Mouse (Mus musculus) thymus, postnatal 4 days (tissue): ENCODE results near the gene Ccdc54.

Experiments used
- DNase-seq: peaks from one replicate; pipeline ENCODE4 v3.0.0; 2021

The Ccdc54 gene

DNA sequence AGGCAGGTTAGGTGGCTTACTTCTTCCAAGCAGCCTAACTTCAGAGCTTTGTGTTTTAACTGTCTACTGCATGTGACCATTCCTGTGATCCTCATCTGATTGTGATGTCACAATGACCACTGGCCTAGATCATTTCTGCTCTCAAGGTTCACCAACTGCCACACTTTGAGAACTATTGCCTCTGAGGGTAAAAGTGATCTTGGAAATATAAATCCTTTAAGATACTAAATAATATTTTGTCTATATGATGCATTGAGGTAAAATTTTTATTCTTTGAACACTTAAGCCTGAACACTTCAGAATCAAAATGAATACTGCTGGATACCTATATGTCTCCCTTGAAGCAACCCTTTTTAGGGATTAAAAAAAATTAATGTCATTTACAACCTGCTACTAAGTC is at the start of gene Ccdc54:
Gene Ccdc54 (minus strand): TSS at position 101 of the 400 bp plus-strand sequence.
- DNase-seq, result no peak

DNA sequence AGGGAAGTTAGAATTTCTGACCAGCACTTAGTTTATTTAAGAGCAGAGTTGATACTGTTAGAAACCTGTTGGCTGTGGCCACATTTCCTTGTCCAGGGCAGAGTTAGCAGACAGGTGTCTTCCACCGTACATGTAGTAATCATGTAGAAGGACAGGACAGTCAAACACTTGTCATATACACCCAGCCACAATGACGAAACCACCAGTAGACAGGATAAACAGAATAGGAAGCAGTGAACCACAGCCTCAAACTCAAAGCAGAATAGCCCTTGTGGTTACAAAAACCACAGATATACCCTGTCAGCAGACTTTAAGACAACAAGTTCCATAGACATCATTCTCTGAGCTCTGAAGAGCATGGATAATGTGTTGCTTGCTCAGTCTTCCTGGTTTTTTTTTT is 41.6 kb upstream of the Ccdc54 start:
- no peak for DNase-seq

DNA sequence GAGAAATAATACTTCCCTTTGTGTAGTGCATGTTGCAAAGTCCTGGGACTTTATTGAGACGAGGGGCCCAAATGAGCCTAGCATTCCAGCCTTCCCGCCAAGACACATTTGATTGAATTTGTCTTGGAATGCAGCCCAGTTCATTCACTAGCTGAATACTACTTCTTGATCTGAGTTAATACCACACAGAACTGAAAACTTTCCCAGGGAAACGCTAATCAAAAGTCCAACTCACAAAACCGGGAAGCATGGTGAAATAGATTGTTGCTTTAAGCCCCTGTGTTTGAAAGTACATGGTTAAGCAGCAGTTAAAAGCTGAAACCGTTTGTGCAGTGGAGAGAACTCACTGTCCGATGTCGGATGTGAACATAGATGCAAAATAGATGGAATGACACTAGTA is 24.6 kb upstream of the Ccdc54 start:
- no peak for DNase-seq

DNA sequence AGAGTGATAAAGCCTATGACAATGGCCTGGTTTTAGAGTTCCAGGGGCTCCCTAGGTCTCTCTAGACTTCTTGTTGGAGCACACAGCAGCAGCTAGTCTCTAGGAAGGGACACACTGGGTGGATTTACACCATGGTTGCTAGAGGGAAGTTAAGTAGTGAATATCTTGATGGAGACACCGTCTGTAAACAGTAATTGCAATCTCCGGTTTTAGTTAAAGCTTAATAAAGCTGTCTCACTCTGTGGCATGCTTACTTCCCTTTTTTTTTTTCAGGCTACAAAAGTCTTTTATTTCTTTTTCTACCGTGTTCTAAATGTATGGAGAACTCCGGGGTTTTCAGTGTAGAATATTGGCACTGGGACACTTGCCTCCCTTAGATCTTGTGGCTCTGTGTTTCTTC is 22.0 kb upstream of the Ccdc54 start:
- no peak for DNase-seq

DNA sequence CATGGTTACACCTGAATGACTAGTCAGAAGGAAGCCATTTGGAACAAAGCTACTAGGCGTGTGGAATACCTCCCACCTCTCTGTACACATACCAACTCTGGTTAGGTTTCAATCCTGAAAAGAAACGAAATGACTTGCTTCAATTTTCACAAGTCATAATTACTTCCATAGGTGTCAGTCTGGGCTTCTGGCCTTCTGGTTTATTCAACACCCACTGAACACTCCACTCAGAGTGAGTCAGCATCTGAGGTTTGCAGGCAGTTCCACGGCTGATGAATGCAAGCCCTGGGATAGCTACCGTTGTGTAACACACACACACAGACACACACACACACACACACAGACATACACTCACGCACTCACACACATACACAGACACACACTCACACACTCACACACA is 19.6 kb upstream of the Ccdc54 start:
- no peak for DNase-seq

DNA sequence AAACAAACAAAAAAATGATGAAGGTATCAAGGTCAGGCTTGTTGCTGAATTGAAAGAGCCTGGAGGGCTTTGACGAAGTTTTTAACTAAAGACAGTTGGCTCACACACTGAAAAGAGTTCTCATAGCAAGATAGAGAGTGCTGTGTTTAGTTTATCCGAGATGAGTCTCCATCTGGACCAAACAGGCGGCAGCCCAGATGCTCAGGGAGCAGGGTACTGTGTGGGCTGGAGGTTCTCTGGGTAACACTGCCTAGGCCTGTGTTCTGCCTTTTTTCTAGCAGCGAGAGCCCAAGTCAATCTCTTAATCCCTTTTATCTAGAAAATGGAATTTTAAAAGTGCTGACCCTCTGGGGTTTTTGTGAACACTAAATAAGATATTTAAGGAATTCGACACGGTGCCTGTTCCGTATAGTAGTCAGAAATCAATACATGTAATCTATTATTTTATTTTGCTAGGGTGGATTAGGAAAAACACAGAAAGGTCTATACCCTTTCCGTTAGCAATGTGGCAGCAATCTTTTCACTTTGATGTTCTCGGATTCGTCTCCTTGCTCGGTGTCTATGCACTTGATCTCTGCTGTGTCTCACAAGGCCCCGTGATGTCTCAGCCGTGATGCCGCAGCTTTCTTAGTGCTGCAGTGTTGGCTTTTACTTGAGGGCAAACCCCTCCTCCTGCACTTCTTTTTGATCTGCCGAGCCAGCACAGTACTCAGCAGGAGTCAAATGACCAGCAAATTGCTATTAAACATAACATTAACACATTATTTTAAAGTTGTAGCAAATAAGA is 17.0 kb upstream of the Ccdc54 start:
- DNase-seq, result no peak

DNA sequence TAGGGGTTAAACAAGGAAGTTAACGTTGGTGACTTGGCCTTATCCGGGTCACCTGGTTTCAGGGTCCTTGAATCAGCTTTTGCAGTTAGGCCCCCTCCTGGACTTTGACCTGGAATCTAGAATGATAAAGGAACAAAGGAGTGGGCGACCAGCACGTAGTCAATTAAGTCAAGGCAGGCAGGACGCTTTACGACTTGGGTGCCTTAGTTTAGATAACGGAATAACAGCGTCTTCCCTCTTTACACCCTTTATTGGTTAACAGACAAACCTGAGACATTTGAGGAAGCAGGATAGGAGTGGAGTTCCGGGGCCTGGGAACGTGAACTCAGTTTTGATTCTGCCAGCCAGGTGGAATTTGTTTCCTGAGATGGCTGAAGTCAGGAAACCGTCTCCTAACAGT is 13.9 kb upstream of the Ccdc54 start:
- no peak for DNase-seq

DNA sequence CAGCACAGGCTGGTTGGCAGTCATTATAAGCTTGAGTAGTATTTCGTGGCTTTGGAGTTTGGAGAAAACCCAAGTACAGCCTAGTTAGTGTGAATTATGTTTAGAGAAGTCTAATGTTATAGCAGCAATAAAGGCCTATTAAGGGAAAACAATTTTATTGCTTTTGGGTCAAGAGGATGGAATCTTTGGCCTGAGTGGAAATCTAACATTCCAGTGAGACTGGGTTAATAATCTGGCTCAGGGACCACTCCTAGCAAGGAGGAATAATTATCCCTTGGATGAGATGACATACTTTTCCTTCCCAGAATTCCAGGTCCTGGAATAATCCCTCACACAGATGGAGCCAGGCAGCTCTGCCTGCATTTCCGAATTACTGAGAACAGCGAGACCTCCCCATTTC is 11.0 kb upstream of the Ccdc54 start:
- DNase-seq, result no peak

DNA sequence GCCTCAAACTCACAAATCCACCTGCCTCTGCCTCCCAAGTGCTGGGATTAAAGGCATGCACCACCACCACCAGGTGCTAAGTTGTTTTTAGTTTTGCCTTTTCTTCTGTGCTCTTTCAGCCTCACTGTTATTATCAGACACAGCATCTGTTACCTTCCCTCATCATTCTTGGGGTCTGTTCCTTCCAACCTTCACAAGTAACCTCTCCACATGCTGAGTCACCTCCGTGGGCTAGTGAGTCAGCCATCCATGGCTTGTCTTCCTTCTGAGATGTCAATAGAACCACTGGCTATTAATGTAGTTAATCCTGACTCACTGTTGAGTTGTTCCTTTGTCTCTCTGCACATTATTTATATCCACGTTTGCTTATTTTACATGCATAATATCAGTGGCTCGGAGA is 9.7 kb upstream of the Ccdc54 start:
- no peak for DNase-seq

DNA sequence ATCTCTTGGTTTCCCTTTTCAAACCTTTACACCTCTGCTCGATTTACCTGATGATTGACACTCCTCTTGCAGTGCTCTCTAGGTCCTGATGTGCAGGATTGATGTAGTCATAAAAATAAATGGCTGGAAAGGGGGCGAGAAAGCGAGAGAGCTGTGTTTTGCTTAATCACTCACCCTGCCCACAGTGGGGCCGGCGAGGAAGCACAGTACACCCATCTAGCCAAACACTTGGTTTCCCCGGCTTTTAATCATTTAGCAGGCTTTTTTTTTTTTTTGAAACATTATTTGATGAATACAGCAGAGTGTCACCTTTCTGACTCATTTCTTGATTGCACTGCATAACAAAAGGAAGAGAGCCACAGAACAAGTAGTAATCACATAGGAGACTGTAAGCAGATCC is 5.7 kb upstream of the Ccdc54 start:
- no peak for DNase-seq

DNA sequence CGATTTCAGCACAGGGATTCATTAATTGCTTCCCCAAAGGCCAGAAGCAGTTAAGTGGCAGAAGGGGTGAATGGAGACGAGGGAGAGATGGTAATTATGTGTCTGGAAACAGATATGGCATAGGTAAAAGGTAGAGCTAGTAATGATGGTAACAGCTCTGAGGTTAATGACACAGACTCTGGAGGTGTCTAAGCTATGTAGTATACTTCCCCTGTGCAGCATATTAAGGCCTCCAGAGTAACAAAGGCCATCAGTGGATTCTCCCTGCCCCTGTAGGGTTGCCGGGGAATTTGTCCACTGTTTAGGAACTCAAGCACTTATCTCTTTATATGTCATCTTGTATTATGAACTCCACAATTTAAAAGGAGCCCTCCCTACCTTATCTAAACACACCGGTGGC is 5.2 kb upstream of the Ccdc54 start:
- no peak for DNase-seq

DNA sequence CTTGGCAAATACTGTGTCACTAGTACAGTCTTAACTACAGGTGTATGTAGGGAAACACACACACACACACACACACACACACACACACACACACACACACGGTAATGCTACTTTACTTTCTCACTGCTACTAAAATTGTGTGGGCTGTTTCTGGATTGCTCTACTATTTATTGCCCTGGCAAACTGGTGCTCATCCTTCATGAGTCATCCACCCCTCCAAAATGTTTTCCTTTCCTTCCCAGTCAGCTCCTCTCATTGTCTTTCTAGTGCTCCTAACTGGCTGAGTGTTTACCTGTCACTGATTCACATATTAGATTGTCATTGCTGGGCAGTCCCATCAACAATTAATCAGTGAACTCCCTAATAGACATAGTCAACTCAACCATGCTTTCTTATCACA is 3.9 kb upstream of the Ccdc54 start:
- no peak for DNase-seq

DNA sequence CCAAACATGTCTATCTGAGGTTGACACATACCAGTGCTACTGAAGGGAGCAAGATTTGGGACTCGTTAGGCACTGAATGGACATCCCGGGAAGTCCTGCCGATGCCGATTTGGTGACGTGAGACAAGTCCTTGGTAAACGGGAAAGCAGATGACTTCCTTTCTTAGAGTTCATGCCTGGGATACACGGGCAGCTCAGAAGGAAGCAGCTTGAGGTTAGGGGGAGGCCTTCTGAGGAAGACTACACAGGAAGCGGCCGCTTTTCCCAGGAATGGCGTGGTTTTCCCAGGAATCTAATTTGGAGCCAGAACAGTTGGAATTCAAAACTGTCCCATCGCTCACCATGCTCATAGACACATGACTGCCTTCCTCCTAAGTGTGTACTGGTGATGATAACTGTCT is 2.4 kb upstream of the Ccdc54 start:
- no peak for DNase-seq

DNA sequence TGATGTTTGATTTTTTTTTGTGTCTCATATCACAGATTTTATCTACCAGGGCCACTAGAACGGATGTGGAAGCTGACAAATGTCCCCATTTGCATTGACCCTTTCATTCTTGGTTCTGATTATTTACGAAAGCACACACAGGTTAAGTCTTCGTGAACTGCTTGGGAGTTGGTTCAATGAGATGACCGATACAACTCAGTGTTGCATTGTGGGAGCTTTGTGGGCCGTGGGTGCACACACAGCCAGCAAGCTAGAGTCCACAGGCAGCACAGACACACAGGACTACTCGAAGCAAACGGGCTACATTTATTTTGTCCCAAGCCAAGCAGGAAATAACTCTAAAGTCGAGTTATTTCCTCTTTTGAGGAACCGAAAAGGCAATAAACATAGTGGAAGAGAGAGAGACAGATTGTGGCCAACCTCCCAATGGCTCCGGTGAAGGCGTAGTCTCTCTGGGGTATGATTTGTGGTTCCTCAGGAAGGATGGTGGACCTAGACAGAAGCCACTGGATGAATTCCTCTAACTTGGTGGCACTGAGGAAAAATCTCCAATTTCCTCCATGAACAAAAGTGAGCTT is 1.3 kb downstream of the Ccdc54 start:
- DNase-seq, result no peak

DNA sequence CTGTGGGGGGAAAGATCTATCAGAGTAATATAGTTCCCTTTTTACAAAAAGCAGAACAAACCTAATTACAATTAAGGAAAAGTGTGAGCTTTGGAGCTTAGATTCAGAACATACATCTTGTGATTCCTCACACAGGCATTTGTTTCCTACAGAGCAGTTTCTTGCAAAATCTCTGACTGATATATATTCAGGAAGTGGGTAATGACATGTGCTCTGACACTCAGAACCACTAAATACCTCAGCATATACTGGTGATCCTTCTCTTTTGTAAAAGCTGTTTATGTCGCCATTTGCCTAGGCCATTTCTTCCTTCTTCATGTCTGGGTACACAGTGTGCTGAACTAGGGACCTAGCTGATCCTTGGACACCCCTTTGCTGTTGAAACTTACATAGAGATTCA is 2.8 kb downstream of the Ccdc54 start:
- no peak for DNase-seq

DNA sequence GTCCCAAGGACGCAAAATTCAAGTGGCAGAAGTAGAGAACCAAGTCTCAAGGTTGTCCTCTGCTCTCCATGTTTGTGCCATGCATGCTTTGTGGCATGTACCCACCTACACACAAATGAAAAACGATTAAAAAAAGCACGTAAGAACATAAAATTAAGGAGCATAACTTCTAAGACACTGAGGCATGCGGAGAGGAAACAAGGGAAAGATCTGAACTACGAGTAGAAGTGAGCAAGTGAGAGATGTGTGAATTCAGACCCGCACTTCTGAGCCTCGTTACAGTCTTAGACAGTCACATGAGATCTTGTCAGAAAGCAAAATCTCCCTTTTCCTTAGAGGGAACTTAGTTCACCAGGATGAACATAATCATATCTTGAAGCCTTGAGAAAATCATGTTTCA is 3.8 kb downstream of the Ccdc54 start:
- DNase-seq, result no peak

DNA sequence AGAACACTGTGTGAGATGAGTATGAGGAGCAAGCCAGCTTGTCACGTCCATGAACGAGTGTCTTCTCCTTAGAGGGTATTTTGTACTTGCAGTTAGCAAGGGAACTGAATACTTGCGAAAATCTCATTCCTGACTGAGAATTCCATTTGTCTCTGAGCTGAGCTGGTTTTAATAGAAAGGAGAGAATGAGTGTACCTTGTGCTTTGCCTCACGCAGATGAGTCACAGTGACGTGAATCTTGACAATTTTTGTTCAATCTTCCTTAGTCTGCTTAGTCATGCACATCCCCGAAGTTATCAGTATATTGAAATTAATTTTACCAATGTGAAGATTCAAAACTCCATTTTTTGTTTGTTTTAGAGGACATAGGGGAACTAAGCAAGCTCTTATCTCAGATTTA is 12.6 kb downstream of the Ccdc54 start:
- DNase-seq, result no peak

DNA sequence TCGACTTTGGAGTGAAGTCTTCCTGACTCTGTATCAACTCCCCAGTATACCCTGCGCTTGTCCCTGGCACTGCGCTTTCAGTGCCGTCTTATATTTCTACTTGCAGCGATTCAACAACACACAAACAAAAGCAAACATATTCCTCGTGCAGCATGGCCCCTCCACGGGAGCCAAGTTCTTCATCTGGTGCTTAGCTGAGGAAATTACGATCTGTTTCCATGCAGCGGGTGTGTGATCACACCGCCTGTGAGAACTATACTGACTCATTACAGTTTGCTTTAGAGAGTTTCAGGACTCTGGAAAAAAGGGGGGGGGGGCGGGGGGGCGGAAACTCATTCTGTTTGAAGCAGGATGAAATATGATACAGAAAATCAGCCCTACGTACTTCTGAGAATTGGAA is 18.4 kb downstream of the Ccdc54 start:
- DNase-seq, result no peak

DNA sequence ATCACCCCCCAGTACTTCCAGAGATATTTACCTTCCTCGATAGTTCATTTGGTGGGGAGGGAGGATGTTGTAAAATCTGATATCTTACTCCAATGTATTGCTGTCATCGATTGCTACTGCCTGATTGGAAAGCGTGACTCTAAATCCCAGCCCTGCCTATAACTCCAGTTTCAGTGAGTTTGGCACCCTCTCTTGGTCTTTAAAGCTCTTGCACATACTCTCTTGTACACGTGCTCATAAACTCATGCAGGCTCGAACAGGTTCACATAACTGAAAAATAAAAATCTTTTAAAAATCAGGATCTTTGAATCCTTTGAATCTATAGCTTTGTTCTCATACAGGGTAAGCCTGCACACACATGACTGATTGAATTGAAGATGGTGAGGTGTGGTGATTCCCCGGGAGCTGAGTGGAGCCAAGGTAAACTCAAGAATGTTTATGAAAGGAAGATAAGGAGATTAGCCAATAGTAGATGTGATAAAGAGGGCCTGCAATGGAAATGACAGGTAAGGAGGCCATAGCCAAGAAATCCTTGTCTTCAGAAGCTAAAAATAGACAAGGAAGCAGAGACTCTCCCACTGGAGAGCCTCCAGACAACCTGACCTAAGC is 31.7 kb downstream of the Ccdc54 start:
- no peak for DNase-seq

DNA sequence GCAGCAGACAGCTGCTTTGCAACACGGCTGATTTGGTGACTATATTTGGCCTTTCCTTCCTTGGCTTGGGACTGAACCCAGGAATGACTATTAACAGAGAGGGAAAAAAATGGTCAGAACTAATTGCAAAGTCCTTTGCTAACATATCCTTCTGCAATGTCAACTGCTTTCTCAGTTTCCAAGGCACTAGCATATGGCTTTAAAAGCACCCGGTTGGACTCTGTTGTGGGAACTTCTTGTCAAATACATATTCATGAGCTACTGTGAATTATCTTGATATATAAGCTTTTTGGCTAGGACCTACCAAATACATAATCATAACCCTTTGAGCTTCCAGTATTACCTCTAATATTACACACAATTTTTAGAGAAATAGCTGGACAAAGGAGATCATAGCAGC is 37.1 kb downstream of the Ccdc54 start:
- no peak for DNase-seq

DNA sequence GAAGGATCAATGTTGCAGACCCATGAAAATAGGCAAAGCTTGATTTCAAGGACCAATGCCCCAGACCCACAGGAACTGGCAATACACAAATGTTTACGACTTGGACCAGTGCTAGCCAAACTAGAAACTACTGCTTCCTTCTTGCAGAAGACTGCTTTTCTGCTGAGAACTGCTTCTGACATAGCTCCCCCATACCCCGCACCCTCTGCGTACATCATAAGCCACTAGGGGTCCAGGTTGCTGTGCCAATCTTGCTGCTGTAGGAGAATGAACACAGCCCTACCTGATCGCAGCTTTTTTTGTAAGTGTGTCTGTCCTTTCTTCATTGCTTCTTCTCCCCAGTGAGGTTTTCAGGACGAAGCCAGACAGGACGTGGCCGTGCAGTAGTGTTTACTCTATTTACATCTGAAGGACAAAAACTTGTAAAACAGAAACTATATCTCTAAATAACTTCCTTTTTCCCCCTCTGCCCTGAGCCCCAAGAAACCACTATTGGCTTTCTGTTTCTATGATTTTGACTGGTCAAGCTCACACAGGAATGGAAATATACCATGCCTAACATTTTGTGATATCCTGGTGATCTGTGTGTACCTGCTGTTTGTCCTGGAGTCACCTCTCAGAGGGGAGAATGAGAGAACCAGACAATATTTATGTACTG is 39.0 kb downstream of the Ccdc54 start:
- peak; percentile 20 for DNase-seq

DNA sequence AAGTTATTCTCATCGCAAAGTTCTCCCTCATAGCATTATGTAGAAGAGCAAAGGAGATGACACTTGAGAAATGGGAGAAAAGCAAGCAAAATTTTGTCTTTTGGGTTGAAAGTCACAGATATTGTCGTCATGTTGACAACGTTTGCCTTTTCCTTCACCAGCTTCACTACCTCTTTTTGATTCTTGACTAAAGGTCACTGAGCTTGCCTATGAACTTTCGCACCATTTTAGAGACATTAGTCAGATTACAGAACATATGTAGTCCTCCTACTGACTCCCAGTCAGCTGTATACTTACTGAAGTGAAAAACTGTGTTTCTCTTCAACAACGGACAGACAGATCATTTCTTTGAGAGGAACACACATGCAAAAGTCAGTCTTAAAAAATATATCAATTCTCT is 40.0 kb downstream of the Ccdc54 start:
- DNase-seq, result no peak

DNA sequence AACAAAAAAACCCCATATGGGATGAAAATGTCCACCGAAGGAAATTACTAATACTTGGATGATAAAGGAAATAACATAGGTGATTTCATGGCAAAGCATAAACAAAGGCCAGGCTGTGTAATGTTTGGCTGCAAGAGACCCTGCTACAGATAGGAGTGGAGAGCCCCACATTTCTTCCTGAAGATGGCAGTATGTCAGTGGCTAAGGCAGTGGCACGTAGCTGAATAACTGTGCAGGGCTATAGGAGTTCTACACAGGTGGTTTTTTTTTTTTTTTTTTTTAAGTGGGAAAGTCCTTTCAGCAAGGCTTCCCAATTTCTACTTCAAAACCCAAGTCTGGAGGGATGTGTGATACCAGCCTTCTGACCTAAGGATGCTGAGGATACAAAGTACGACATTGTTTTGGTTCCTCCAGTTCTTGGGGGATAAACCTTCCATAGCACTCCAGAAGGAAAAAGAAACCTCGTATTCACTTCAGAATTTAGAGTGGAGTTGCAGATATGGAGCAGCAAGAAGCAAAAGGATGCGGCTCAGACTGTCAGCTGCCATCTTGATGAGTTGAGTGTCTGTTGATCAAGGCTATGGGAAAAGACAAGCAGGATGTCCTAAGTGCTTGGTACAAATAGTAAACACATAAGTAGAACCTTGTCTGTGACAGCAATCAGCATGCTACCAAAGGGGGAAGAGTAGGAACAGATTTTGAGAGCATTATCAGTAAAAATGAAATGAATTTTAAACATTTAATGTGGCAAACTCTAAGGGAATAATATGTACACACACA is 48.2 kb downstream of the Ccdc54 start:
- no peak for DNase-seq
